Mouse (Mus musculus): Measurements from ENCODE around the gene Serpinf1.
A peak's percentile ranks its signal among the peaks of the same experiment; 100 is the strongest.
"Not testable (repeated sequence)": the region's sequence is repeated elsewhere in the genome, so short reads cannot be mapped to it uniquely, and the experiment has no call there.

Serpinf1 gene

DNA sequence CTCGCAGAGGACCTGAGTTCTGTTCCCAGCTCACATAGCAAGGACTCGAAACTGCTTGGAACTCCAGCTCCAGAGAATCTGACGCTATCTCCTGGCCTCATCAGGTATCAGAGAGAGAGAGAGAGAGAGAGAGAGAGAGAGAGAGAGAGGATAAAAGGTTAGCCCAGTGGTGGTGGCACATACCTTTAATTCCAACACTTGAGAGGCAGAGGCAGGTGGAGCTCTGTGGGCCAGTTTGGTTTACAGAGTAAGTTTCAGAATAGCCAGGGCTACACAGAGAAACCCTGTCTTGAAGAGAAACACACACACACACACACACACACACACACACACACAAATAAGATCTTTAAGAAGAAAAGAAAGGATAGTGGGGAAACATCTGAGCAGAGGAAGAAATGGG is 590 bp upstream of the Serpinf1 start:
- DNase-seq (ENCODE audit: low spot score in 2 of 2): no peak

DNA sequence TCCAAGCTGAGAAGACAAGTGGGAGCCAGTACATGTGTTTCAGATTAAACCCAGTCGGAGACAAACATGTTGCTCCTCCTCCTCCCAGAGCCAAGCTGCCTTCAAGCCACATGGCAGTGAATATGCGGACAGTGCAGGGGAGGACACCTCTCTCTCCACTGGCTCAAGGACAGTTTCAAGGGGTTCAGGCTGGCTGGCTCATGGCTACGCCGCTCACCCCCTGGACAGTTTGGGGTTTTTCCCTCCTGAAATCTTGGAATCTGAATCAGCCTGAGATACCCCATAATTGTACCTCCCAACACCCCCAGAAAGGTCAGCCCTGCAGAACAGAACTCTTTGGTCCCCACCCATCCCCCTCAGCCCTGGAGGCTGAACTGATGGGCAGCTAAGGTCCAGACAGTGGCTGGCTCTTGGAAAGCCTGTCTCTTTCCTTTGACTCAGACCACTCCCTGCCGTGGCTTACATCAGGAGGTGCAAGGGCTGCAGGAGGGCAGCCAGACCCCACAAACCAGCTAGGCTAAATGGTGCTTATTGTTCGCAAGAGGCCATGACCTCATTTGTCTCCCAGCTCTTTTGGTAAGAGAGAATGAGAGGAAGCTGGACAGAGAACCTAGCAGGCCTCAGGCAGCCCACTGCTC is 1.0 kb downstream of the Serpinf1 start:
- no peak for DNase-seq (ENCODE audit: low spot score in 2 of 2)

DNA sequence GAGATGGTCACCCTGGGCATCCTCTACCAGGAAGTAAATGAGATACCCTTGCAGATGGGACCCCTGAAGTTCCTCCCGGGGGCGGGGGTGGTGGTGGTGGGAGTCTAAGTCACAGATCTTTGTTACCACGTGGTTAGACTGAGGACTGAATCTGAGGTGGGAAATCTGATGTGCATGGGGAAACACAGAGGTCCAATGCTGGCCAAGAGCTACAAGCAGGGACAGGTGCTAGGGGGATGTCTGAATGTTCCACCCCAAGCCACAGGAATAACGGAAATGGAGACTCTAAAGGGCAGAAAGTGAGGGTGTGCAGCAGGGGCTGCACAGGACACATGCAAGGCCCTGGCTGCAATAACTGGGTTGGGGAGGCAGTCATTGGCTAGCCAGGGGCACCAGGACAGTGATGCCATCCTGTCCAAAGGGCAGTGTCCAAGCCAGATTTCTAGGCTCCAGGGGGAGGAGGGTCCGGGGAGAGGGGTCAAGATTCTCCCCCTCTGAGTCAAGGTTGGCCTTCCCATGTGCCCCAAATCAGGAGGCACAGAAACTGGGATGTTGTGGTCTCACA is 1.6 kb downstream of the Serpinf1 start:
- DNase-seq (ENCODE audit: low spot score in 2 of 2): no peak

DNA sequence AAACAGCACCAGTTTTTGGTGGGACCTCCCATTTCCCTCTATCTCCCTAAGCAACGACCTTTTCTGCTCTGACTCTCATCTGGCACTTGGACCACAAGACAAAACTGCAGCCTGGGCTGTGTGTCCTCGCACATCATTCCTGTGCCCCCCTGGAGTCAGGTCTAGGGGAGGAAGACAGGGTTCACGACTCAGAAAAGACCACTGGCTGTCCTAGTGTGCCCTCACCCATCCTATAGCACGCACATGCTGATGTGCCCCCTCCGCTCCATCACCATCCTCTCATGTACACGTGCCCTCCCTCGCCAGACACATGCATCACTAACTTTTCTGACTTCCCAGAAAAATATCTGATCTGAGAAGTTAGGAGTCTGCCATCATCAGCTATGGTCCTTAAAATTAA is 2.5 kb downstream of the Serpinf1 start:
- no peak for DNase-seq (ENCODE audit: low spot score in 2 of 2)

DNA sequence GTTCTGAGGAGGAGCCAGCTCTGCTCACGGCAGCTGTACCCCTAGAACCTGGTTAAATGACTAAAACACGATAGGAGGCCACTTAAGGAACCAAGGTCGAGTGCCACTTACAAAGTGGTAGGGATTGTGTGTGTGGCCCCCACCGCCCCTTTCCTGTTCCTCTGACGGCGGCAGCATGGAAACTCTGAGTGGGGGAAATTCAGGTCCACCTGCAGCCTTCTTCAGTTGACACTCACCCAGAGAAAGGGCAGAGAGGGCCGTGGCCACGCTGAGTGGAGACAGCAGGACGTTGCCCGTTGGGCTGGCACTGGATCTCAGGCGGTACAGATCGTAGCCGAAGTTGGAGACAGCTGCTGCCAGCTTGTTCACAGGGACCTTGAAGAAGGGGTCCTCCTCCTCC is 6.5 kb downstream of the Serpinf1 start:
- no peak for DNase-seq (ENCODE audit: low spot score in 2 of 2)

DNA sequence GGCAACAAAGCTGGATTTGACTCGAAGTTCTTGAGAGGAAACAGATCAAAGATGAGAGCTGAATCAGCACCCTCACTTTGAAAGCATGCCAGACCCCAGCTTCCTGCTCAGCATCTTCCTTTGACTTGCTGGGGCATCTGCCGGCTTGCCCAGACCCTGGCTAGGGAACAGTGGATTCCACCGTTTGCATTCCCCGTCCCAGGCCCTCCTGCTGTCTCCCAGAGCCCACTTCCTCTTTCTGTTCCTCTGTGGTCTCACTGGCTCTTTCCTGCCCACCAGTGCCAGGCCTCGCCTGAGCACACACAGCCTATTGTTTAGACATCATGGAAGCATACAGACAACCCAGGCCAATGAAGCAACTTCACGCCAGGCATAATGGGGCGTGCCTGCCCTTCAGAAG is 7.4 kb downstream of the Serpinf1 start:
- peak; percentile 52 to 60 for DNase-seq (ENCODE audit: low spot score in 2 of 2)

DNA sequence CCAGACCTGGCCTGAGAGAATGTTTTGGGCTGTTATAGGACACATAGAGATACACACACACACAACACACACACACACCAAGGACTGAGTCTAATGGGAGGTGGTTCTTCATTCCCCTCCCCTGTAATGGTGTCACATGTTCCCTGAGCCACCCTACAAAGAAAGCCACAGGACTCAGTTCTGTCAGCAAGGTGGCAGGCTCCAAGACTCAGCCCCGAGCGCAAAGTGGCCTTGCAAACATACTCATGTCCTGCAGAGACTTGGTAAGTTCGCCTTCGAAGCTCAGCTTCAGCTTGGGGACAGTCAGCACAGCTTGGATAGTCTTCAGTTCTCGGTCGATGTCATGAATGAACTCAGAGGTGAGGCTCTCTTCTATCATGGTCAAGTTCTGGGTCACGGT is 11.9 kb downstream of the Serpinf1 start:
- no peak for DNase-seq (ENCODE audit: low spot score in 2 of 2)

DNA sequence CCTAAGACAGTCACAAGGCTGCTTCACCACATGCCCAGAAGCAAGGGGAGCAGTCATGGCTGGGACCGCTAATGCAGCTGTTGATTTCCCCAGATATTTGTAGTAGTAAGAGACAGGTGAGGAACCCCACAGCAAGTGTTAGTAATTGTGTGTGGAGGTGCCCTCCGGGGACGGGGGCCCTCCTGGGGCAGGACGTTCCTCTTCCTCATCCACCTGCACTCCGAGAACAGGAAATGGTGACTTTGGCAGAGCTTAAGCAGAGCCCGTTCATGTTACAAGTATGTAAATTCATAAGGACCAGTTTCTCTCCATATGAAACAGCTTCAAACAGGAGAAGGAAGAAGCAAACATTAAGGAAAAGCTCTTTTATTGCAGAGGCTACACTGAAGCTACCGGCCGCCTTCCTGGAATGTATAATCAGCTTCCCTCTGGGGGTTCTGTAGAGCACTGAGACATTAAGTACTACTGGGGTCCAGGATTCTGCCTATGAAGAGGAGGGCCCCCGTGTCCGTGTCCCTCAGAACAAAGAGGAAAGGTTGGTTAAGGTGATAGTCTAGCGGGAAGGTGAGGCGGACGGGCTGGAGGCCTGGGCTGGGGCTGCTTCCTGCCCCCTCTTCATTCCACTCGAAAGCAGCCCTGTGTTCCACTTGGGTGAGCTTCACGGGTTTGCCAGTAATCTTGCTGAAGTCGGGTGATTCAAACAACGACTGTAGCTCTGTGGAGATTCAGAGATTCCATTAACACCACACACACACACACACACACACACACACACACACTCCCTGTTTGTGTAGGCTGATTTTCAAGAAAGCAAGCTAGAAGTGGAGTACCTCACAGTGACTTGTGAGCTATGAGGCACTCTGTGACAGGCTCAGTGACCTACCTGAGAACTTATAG is 12.6 kb downstream of the Serpinf1 start:
- DNase-seq (ENCODE audit: low spot score in 2 of 2): no peak

DNA sequence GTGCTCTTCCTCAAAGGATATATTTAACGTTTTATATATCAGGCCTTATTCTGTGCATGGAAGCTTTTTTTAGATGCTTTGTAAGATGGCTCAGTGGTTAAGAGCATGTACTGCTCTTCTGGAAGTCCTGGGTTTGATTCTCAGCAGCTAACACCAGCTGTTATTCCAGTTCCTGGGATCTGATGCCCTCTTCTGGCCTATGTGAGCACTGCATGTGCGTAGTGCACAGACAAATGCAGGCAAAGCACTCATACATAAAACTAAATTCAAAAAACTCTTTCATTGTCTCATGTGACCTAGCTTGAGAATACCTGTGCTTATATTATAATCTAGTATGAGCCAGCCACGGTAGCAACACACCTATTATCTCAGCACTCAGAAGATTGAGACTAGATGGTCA is 15.6 kb downstream of the Serpinf1 start:
- no peak for DNase-seq (ENCODE audit: low spot score in 2 of 2)

DNA sequence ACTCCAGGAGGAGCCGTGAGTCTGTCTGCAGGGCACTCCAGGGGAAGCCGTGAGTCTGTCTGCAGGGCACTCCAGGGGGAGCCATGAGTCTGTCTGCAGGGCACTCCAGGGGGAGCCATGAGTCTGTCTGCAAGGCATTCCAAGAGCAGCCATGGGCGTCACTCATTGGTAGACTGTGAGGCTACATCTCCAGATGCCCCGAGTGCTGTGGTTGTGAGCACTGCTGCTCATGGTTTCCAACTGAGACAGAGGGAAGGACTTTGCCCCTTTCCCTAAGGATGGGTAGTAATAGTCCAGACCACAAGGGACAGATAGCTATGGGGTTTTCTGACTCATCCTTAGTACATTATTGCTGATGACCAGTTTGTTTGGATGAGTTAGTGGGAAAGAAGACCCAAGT is 16.4 kb downstream of the Serpinf1 start:
- no peak for DNase-seq (ENCODE audit: low spot score in 2 of 2)

DNA sequence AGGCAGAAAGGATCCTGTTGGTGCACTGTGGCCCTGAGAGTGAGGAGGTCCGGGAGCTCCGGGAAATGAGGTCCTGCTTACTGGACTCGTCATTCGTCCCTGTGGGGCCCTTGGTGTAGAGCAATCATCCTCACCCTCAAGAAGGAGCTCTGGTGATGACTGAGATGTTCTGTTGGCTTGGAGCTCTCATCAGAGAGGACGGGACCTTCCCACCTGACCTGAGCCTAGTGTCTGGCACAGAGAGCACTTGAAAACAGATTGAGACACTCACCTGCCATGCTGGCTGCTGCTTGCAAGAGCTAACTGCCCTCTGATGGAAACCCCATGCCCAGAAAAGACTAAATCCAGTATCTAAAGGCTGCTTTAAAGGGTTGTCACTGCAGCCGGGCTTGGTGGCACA is 17.7 kb downstream of the Serpinf1 start:
- no peak for DNase-seq (ENCODE audit: low spot score in 2 of 2)

DNA sequence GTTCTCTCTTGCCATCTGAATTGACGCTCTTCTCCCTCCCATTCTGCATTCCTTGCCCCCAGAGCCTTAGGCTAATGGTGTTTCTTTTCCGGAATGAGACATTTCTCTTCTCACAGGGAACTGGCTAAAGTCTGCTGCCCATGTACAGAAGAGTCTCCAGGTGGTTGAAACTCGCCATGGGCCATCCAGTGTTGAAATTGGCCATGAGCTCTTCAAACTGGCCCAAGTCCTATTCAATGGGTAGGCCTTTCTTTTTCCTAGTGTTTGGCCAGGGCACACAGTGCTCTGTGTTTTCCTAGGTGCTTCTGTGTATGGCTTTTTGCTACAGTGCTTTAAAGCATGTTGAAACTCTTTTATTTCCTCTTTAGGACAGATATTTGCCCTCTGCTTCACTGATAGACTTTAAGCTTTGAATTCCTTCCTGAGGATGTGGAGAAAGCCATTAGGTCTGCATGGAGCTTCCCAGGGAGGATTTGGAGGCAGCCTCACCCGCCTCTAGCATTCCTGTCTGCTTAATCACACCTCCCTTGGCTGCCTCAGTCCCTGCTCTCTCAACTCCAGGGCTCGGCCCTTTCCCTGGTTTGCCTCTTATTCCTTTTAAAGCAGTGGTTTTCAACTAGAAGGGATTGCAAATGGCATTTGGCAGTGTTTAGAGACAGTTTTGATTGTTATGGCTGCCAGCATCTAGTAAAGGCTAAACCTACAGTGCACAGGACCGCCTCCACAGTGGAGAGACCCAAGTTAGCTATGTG is 19.0 kb downstream of the Serpinf1 start:
- DNase-seq (ENCODE audit: low spot score in 2 of 2): no peak

DNA sequence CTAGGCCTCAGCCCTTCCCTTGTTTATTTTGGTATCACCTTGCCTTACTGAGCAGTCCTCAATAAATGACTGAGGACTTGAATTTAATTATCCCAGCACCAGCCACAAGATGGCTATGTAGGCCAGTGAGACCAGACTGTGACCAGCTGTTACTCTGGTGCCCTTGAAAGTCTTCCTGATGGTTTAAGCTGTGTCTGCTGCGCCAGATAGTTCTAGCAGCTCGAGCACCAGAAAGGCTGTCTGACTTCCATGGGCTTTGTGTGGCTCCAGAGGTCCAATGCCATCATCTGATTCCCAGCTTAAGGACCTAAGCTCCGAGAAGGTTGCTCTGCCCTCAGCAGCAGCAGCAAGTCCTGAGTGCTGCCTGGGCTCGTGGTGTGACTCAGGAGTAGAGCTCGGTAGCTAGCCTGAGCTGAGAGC is 20.2 kb downstream of the Serpinf1 start:
- DNase-seq (ENCODE audit: low spot score in 2 of 2): peak; percentile 62 to 74

DNA sequence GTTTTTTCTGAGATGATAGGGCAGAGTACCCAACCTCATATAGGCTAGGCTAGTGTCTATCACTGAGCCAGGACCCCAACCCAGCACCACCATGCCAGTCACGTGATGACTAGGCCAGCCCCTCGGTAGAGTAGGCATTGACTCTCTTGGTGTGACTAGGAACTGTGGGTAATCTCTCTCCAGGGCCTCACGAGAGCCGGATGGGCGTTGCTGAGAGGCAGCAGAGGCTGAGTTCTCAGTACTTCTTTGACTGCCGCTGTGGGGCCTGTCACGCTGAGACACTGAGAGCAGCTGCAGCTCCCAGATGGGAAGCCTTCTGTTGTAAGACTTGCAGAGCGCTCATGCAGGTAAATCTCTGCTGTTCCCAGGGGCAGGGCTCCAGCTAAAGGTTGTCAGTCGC is 22.4 kb downstream of the Serpinf1 start:
- peak in 1 of 2 experiments; percentile 52 for DNase-seq (ENCODE audit: low spot score in 2 of 2)

DNA sequence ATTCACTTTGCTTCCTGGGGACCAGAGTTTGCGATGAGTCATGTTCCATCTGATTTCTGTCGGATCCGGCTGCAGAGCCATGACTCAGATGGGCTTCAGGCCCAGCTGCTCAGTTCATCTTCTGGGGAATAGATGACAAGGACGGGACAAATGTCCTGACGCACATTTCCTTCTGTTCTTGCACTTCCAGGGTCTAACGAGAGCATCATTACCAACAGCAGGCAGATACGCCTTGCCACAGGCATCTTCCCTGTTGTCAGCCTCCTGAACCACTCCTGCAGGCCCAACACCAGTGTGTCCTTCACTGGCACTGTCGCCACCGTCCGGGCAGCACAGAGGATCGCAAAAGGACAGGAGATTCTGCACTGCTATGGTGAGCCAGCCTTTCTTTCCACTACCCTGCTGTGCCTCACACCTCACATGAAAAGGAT is 23.1 kb downstream of the Serpinf1 start:
- DNase-seq (ENCODE audit: low spot score in 2 of 2): no peak

DNA sequence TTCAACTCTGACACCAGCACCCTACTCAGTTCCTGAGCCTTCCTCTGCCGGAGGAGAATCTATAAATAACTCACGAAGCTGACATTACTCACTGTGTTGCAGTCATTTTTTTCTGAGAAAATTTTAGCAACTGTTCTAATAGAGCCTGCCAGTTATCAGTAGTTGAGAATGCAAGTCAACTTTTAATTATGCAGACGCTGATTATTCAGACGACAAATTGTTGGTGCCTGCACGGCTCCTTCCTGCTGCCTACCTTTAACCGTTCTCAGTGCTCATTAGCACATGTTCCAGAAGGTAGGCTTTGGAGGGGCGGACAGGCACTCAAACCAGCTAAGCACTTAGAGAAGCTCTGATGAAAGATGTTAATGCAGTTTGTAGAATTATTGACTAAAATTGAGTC is 25.0 kb downstream of the Serpinf1 start:
- DNase-seq (ENCODE audit: low spot score in 2 of 2): no peak

DNA sequence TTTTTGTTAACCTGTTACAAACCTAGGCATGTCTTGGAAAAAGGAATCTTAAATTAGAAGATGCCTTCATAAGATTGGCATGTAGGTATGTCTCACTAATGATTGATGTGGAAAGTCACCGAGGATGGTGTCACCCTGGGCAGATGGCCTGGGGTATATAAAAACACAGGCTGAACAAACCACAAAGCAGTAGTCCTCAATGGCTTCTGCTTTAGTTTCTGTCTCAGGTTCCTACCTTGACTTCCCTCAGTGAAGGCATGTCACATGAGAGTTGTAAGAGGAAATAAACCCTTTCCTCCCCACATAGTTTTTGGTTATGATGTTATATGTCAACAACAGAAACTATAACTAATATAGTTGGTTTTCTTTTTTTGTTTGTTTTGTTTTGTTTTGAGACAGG is 26.9 kb downstream of the Serpinf1 start:
- no peak for DNase-seq (ENCODE audit: low spot score in 2 of 2)

DNA sequence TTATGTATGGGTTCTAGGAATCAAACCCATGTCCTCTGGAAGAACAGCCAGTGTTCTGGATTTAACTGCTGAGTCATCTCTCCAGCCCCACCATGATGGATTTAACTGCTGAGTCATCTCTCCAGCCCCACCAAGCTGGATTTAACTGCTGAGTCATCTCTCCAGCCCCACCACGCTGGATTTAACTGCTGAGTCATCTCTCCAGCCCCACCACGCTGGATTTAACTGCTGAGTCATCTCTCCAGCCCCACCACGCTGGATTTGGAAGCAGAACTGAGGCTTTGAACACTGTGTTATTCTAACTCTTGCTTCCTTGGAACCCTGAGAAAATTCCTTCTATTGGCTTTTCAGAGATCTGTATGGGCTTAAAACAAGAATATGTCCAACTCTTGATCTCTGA is 39.0 kb downstream of the Serpinf1 start:
- DNase-seq (ENCODE audit: low spot score in 2 of 2): not testable (repeated sequence)

DNA sequence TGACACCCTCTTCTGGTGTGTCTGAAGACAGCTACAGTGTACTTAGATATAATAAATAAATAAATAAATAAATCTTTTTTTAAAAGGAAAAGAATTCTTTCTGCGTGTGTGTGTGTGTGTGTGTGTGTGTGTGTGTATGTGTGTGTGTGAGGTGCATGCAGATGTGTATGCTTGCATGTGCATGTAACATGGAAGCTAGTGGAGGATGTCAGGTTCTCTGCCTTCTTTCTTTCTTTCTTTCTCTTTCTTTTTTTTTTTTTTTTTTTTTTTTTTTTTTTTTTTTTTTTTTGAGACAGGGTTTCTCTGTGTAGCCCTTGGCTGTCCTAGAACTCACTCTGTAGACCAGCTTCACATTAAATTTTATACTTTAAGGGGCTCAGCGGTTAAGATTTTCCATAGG is 43.7 kb downstream of the Serpinf1 start:
- DNase-seq (ENCODE audit: low spot score in 2 of 2): not testable (repeated sequence)

DNA sequence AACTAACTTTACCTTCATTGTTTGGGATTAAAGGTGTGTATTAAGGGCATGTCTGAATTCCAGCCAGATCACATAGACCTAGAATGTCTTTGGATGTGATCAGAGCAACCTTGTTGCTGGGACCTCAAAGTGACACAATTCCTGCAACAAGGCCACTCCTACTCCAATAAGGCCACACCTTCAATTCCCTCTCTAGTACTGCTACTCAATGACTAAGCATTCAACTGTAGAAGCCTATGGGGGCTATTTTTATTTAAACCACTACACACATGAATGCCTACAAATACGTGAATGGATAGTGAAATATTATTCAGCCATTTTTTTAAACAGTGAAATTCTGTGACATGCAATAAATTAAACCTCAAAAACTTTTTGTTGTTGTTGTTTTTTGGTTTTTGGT is 45.4 kb downstream of the Serpinf1 start:
- no peak for DNase-seq (ENCODE audit: low spot score in 2 of 2)

All from right cerebral cortex, postnatal 10 days (tissue).